Mouse (Mus musculus) mature B cell (primary cell): ENCODE data around the gene Olfr1484.
"Not testable (repeated sequence)": the region's sequence is repeated elsewhere in the genome, so short reads cannot be mapped to it uniquely, and the experiment has no call there.

Source experiments
- in situ Hi-C: fragments of 300-500 bp; cut with MboI; formaldehyde crosslinking; loops from 2 replicates; pipeline ENCODE4 v1.14.3; 2019

Olfr1484 gene

GRCm38 (mm10) chr19:13583211-13583610, at the start of gene Olfr1484:
Olfr1484 (plus strand) TSS chr19:13583511.
- in situ Hi-C loops: no loop called here

GRCm38 (mm10) chr19:13617075-13617474, 33.8 kb downstream of the Olfr1484 start, which contains the start of gene Olfr1487:
Olfr1487 (plus strand) TSS chr19:13617375.
- in situ Hi-C loops: not testable (repeated sequence)

- in situ Hi-C loops: no loop called here
These were observed 48.0 kb downstream of the Olfr1484 start, which contains the start of gene Olfr1489 for GRCm38 (mm10) chr19:13631321-13631720. Olfr1489 (plus strand) TSS chr19:13631621.
